Comparison of ENCODE assay signal across 8 mouse cellular contexts in genomic region chr12:86858983-86859872, GRCm38 (mm10). TPM values are rescaled to one million over a fixed set of nuclear protein-coding genes. Genes with fewer than 3 reads are reported as not detected.
DNase-seq lines count a peak whose midpoint lies in the region; ATAC-seq lines count a peak whose summit lies in the region.

No protein-coding gene starts in this region.

- no peak for DNase-seq in frontal cortex, postnatal 36 days (ENCODE audit: low spot score in 2 of 2)
- DNase-seq in neural tube, embryonic 10.5 days (ENCODE audit: extremely low spot score, low spot score) = no peak
- no peak for DNase-seq in limb, embryonic 10.5 days (ENCODE audit: low spot score)
- peak; percentile 63 for DNase-seq in splenic B cell, adult 2 months (ENCODE audit: low read depth, low spot score)
- DNase-seq in layer of hippocampus, adult 8-10 months (ENCODE audit: low spot score in 2 of 2) = no peak
- no peak for DNase-seq in spleen, postnatal 4 days (ENCODE audit: low spot score in 2 of 2)

- whole genome bisulfite sequencing in neural tube, embryonic 12.5 days = 72% methylated on average over 6 of the region's 6 CpGs
- WGBS in limb, embryonic 10.5 days = 73% methylated on average over 6 of the region's 6 CpGs

- no peak overlapping the region for H3K4me3 ChIP-seq in neural tube, embryonic 12.5 days
- H3K4me3 ChIP-seq in limb, embryonic 10.5 days = no peak overlapping the region

- no peaks in the 10 kb centered on the region for H3K9me3 ChIP-seq in neural tube, embryonic 12.5 days
- no peaks in the 10 kb centered on the region for H3K9me3 ChIP-seq in limb, embryonic 10.5 days (replicated peaks)

- no peak overlapping the region for H3K9ac ChIP-seq in neural tube, embryonic 12.5 days

- no peaks in the 10 kb centered on the region for H3K36me3 ChIP-seq in neural tube, embryonic 12.5 days
- no peaks in the 10 kb centered on the region for H3K36me3 ChIP-seq in limb, embryonic 10.5 days
- no peaks in the 10 kb centered on the region for H3K36me3 ChIP-seq in splenic B cell, adult 2 months (ENCODE audit: control insufficient read depth, insufficient read depth, low read length, poor library complexity, severe bottlenecking)

- peaks cover 35% of the 10 kb centered on the region for H3K4me1 ChIP-seq in neural tube, embryonic 12.5 days
- H3K4me1 ChIP-seq in limb, embryonic 10.5 days = peaks cover 35% of the 10 kb centered on the region

- ATAC-seq in frontal cortex, adult (ENCODE audit: low TSS enrichment) = peak; percentile 10; the same call in 1 of the 2 replicates
- no peak for ATAC-seq in neural tube, embryonic 12.5 days (ENCODE audit: low FRiP score, low read depth)

- no peaks in the 10 kb centered on the region for H3K27me3 ChIP-seq in neural tube, embryonic 12.5 days (replicated peaks)
- no peaks in the 10 kb centered on the region for H3K27me3 ChIP-seq in limb, embryonic 10.5 days (ENCODE audit: low read depth, poor library complexity, severe bottlenecking)
- no peaks in the 10 kb centered on the region for H3K27me3 ChIP-seq in splenic B cell, adult 2 months (ENCODE audit: control insufficient read depth, insufficient read depth, low read length, poor library complexity, severe bottlenecking)

- H3K27ac ChIP-seq in neural tube, embryonic 12.5 days = peak overlapping the region; percentile 11; the same call in 1 of the 2 replicates
- peak overlapping the region; percentile 27; the same call in 1 of the 2 replicates for H3K27ac ChIP-seq in limb, embryonic 10.5 days

- no peak overlapping the region for H3K4me2 ChIP-seq in neural tube, embryonic 12.5 days (replicated peaks)

RNA-seq across cellular contexts. Expression of gene Irf2bpl, which starts 25.4 kb away (rescaled TPM):
- 57.2 and 61.9 TPM in 2 replicates for polyA plus RNA-seq in neural tube, embryonic 12.5 days (2016; fragmentation: Nextera tagmentation; extraction: Ambion mirVana)
- polyA plus RNA-seq in limb, embryonic 10.5 days (2016; fragmentation: Nextera tagmentation; extraction: Ambion mirVana) = 11.9 and 22.6 TPM in 2 replicates
- total RNA-seq in layer of hippocampus, adult 8-10 months (2022) = 10 to 100 TPM; 61.7 to 72.0 (median 66.8) TPM
